Mouse (Mus musculus) heart, adult 18-20 months (tissue): ENCODE data around the gene Kptn. TPM values are rescaled to one million over a fixed set of nuclear protein-coding genes. Genes with fewer than 3 reads are reported as not detected.
A peak's percentile ranks its signal among the peaks of the same experiment; 100 is the strongest.

Source experiments
- DNase-seq, 2 experiments: peaks; one replicate each; pipeline ENCODE4 v3.0.0; 2021 to 2022; ENCODE audit warnings: mixed read lengths in 1 of 2
- total RNA-seq, 2 experiments: library from RNA; stranded (reverse); gene quantifications; 2 replicates each; pipeline ENCODE4 v1.2.3; 2021

The Kptn gene
- total RNA-seq, 2 experiments from 2014 or later, result 19.0 to 21.0 TPM

- DNase-seq, result no peak
Observed at GRCm38 (mm10) chr7:16160702-16161101, 41.0 kb downstream of the Kptn start.

GRCm38 (mm10) chr7:16161302-16161701, 41.6 kb downstream of the Kptn start:
- DNase-seq, result no peak

- DNase-seq, result no peak
Observed at GRCm38 (mm10) chr7:16162036-16162435, 42.3 kb downstream of the Kptn start.

GRCm38 (mm10) chr7:16172141-16172581, 52.5 kb downstream of the Kptn start:
- no peak for DNase-seq

GRCm38 (mm10) chr7:16172586-16173140, 53.0 kb downstream of the Kptn start:
- DNase-seq, result no peak

GRCm38 (mm10) chr7:16173146-16173545, 53.5 kb downstream of the Kptn start:
- no peak for DNase-seq

- DNase-seq, result peak; percentile 56 to 65
Observed at GRCm38 (mm10) chr7:16174597-16175541, 55.2 kb downstream of the Kptn start, which contains the start of gene Meis3. Gene Meis3, plus strand, starts transcription at chr7:16175090.

- no peak for DNase-seq
Observed at GRCm38 (mm10) chr7:16175542-16175931, 55.8 kb downstream of the Kptn start.

Other genes with a start within 250 kb of the Kptn start
- gene Crx, start 239.9 kb upstream of the Kptn start, total RNA-seq, result not detected
- not detected for gene Crxos, start 237.3 kb upstream of the Kptn start, total RNA-seq
- gene Selenow, start 197.5 kb upstream of the Kptn start, total RNA-seq, result 100 to 1,000 TPM; 181 to 202 TPM
- gene Nop53, start 173.8 kb upstream of the Kptn start, total RNA-seq, result 100 to 1,000 TPM; 134 to 143 TPM
- 10 to 100 TPM; 65.8 to 77.3 TPM for gene Ehd2, start 152.3 kb upstream of the Kptn start, total RNA-seq
- 1 to 10 TPM; 4.2 to 5.9 TPM for gene Bicra, start 72.0 kb upstream of the Kptn start, total RNA-seq
- not detected for gene Zfp541, start 58.1 kb upstream of the Kptn start, total RNA-seq
- 10 to 100 TPM; 88.7 to 99.1 TPM for gene Napa, start 21.4 kb upstream of the Kptn start, total RNA-seq
- gene Slc8a2, start 9.9 kb downstream of the Kptn start, total RNA-seq, result under 1 TPM; 0.72 to 0.85 TPM
- 1 to 10 TPM; 4.8 to 6.1 TPM for gene Meis3, start 55.2 kb downstream of the Kptn start, total RNA-seq
- 1 to 10 TPM; 8.4 to 8.6 TPM for gene Dhx34, start 102.1 kb downstream of the Kptn start, total RNA-seq
- 1 to 10 TPM; 1.2 to 1.7 TPM for gene C5ar2, start 124.3 kb downstream of the Kptn start, total RNA-seq
- 1 to 10 TPM; 4.4 to 7.5 TPM for gene C5ar1, start 139.6 kb downstream of the Kptn start, total RNA-seq
- 10 to 100 TPM; 15.3 to 16.2 TPM for gene Inafm1, start 153.7 kb downstream of the Kptn start, total RNA-seq
- gene Ccdc9, start 166.9 kb downstream of the Kptn start, total RNA-seq, result 10 to 100 TPM; 26.3 to 29.6 TPM
- gene Bbc3, start 188.5 kb downstream of the Kptn start, total RNA-seq, result 1 to 10 TPM; 3.8 to 5.6 TPM